Mouse (Mus musculus) limb, embryonic 14.5 days (tissue): Measurements from ENCODE around the gene Vps26c. TPM values are rescaled to one million over a fixed set of nuclear protein-coding genes. Genes with fewer than 3 reads are reported as not detected.

ENCODE experiments used
- ATAC-seq: fragments of 200-750 bp; cut with Nextera tagmentation; 2 replicates; pipeline ENCODE4 v1.8.0; 2017; ENCODE audit warnings: low read depth, moderate number of reproducible peaks, moderate TSS enrichment; ENCODE audit not compliant: low FRiP score
- DNase-seq: peaks from one replicate; pipeline ENCODE4 v3.0.0-alpha.2; 2015; ENCODE audit warnings: low spot score
- H3K27ac ChIP-seq: fragments of 300-500 bp; sonication (generic); replicated peaks from 2 replicates; pipeline ENCODE4 v1.5.1; 2014; ENCODE audit warnings: low read depth, mild to moderate bottlenecking, low read length, moderate library complexity, mixed read lengths
- H3K27me3 ChIP-seq: fragments of 300-500 bp; sonication (generic); 2 replicates; pipeline ENCODE4 v1.6.1; 2014; ENCODE audit warnings: low read length, mixed read lengths; ENCODE audit not compliant: control insufficient read depth, insufficient read depth
- H3K36me3 ChIP-seq: fragments of 300-500 bp; sonication (generic); 2 replicates; pipeline ENCODE4 v1.6.1; 2014; ENCODE audit warnings: mild to moderate bottlenecking, low read length, moderate library complexity, mixed read lengths; ENCODE audit not compliant: control insufficient read depth, insufficient read depth
- H3K4me1 ChIP-seq: fragments of 300-500 bp; sonication (generic); 2 replicates; pipeline ENCODE4 v1.6.1; 2014; ENCODE audit warnings: antibody characterized with exemption, low read length, mixed read lengths; ENCODE audit not compliant: control insufficient read depth, insufficient read depth
- H3K4me2 ChIP-seq: fragments of 300-500 bp; sonication (generic); replicated peaks from 2 replicates; pipeline ENCODE4 v1.6.1; 2014; ENCODE audit warnings: low read depth, mild to moderate bottlenecking, low read length, moderate library complexity; ENCODE audit not compliant: severe bottlenecking
- H3K4me3 ChIP-seq: fragments of 300-500 bp; sonication (generic); replicated peaks from 2 replicates; pipeline ENCODE4 v1.5.1; 2014; ENCODE audit warnings: low read length
- H3K9ac ChIP-seq: fragments of 300-500 bp; sonication (generic); 2 replicates; pipeline ENCODE4 v1.6.1; 2014; ENCODE audit warnings: mild to moderate bottlenecking, low read depth, low read length, moderate library complexity; ENCODE audit not compliant: severe bottlenecking
- H3K9me3 ChIP-seq: fragments of 300-500 bp; sonication (generic); 2 replicates; pipeline ENCODE4 v1.6.1; 2016; ENCODE audit warnings: low read length; ENCODE audit not compliant: control insufficient read depth
- POLR2A ChIP-seq: fragments of 200-500 bp; IDR thresholded peaks from 2 replicates; pipeline ENCODE4 v1.8.0; 2012; ENCODE audit warnings: inconsistent platforms, mild to moderate bottlenecking, moderate library complexity, borderline replicate concordance; ENCODE audit not compliant: insufficient read depth, insufficient read length; ENCODE audit errors: extremely low read depth
- WGBS: fragments of 180-500 bp; shearing (Covaris S2); extraction: QIAGEN DNeasy Blood & Tissue Kit; methylation state at CpG from one replicate; pipeline ENCODE4 v1.1.7; 2014; 5-methylcytosine and 5-hydroxymethylcytosine counted together
- polyA plus RNA-seq, 2 experiments: library from polyadenylated mRNA; depleted of rRNA in 1 of 2; stranded (reverse) in 1 of 2; unstranded in 1 of 2; fragments of >200 nt; fragmentation: Nextera tagmentation in 1 of 2; extraction: Ambion mirVana in 1 of 2; gene quantifications; 2 replicates each; pipeline versions ENCODE4 v1.2.1 to v1.2.3; 2012 to 2014

Vps26c gene
- polyA plus RNA-seq (2012; rRNA removed) (50.3 and 55.3 TPM in 2 replicates), polyA plus RNA-seq (2014; fragmentation: Nextera tagmentation; extraction: Ambion mirVana) (55.0 and 55.7 TPM in 2 replicates)

DNA sequence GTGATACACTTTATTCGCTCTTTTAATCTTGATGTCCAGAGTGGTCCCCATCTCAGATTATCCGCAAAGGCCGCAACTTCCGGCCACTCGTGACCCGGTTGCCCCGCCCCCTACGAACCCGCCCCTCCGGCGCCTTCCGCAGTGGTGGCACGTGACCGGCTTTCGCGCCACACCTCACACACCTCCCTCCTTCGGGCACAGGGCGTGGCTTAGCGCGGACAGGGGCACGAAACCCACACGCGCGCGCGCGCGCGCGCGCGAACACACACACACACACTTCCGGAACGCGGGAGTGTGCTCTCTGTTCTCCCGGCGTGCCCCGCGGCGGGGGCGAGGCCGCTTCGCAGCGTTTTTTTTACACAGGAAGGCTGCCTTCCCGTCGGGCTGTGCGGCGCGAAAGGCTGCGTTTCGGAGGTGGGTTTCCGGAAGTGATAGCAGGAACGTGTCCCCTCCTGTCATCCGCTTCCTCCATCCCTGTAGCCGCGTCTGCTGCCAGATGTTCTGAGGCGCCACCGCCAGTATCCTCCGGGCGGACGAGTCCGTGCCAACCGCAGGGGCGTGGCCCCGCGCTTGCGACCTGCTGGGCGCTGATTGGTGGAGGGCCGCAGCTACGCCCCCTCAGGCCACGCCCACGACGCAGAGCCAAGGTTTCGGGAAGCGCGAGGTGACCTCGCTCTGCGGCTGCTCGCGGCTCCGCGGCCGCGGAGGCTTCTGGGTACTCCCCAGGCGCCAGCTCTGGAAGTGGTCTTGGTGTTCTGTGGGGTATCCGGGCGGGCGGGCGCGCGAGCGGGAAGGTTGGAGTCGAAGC, at the start of gene Vps26c:
TSS of gene Vps26c (minus strand) at position 487 of the 808 bp plus-strand sequence.
- Histone ChIP-seq H3K27me3 (no peaks in the 10 kb centered on the region), H3K27ac (peak within 1 kb of the TSS; percentile 92), H3K4me3 (peak within 1 kb of the TSS; percentile 81), H3K36me3 (no peaks in the 10 kb centered on the region), H3K9ac (peak within 1 kb of the TSS; percentile 75), H3K9me3 (no peaks in the 10 kb centered on the region), H3K4me2 (peak within 1 kb of the TSS; percentile 77), H3K4me1 (peaks cover 12% of the 10 kb centered on the region)
- peak; percentile 60; the same call in 1 of the 2 replicates for TF ChIP-seq POLR2A
- under 1% methylated on average over 60 of the region's 93 CpGs for WGBS
- ATAC-seq, result peak; percentile 93
- DNase-seq, result peak; percentile 97

DNA sequence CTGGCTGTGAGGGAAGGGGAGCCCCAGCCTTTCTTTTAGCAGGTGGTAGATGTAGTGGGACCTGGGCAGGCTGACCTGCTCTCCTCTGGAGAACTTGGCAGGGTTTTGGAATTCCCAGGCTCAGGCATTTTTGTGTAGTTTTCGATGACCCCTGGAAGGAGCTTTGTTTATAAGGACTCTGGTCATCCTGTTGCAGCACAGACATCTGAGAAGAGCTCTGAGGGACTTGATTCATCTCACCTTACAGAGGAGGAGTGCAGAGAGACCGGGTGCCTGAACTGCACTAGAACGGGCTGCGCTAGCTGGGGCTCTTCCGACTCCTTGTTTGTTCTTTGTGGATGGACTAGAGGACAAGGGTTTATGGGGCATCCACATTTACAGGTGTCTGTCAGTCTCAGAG, 49.1 kb upstream of the Vps26c start:
- peaks cover 36% of the 10 kb centered on the region for H3K4me1 ChIP-seq
- H3K9me3 ChIP-seq, result no peaks in the 10 kb centered on the region
- ATAC-seq, result no peak
- H3K4me3 ChIP-seq, result no peak overlapping the region
- no peaks in the 10 kb centered on the region for H3K36me3 ChIP-seq
- H3K27me3 ChIP-seq, result no peaks in the 10 kb centered on the region
- H3K9ac ChIP-seq, result no peak overlapping the region
- no peak overlapping the region for H3K4me2 ChIP-seq
- no peak for TF ChIP-seq POLR2A
- WGBS, result 57% methylated on average over 5 of the region's 5 CpGs
- no peak overlapping the region for H3K27ac ChIP-seq
- DNase-seq, result no peak

DNA sequence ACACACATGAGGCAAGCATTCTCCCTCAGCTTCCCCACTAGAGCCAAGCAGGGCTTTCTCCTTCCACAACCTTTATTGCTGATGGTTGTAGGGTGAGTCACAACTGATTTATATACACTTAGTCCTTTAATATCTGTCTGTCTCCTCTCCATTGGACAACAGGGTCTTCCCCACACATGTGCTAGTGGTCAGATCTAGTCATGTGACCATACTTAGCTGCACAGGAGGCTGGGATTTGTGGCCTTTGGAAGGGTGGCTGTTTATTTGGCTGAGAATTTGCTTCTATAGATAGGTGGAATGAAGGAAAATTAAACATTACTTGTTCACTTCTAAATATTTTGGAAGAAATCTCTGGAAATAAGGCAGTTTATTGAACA, 48.1 kb upstream of the Vps26c start:
- Histone ChIP-seq H3K36me3 (no peaks in the 10 kb centered on the region), H3K4me1 (peaks cover 31% of the 10 kb centered on the region), H3K9me3 (no peaks in the 10 kb centered on the region), H3K9ac (0 out of 2 replicates have a peak overlapping the region, but pooled peaks have one; percentile 21), H3K27ac (no peak overlapping the region), H3K27me3 (no peaks in the 10 kb centered on the region), H3K4me3 (no peak overlapping the region), H3K4me2 (no peak overlapping the region)
- no peak for TF ChIP-seq POLR2A
- no peak for DNase-seq
- no peak for ATAC-seq

DNA sequence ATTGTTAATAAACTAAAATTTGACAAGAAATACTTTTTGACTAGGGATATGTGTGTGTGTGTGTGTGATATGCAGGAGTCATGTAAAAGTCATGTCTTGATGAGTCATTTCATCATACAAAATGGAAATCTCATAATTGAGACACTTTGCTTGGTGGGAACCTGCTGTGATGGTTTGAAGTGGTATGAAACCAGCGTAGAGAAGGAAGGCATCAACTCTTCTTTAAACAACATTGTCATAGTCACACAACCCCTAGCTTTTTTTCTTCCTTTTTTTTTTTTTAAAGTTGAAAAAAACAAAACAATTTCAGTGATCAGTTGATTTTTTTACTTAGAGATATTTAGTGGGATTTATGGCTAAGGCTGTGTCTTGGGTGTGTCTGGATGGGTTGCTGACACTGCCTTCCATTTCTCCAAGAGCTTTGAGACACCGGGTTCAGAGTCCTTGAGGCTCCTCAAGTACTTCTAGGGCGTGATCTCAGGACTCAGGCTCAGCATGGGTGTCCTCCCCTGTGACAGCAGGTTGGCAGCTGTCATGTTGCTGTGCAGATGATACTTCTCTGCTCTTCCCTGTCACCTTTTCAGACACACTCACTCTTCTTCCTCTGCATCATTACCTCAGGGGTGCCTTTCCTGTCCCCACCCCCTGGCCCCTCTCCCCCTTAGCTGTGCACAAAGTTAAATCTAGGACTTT, 47.5 kb upstream of the Vps26c start:
- Histone ChIP-seq H3K4me1 (peaks cover 31% of the 10 kb centered on the region), H3K4me3 (no peak overlapping the region), H3K4me2 (no peak overlapping the region), H3K27me3 (no peaks in the 10 kb centered on the region), H3K9me3 (no peaks in the 10 kb centered on the region), H3K27ac (no peak overlapping the region), H3K36me3 (no peaks in the 10 kb centered on the region), H3K9ac (peak overlapping the region; percentile 21; the same call in 1 of the 2 replicates)
- no peak for DNase-seq
- 89% methylated on average over 3 of the region's 3 CpGs for WGBS
- ATAC-seq, result no peak
- no peak for TF ChIP-seq POLR2A

DNA sequence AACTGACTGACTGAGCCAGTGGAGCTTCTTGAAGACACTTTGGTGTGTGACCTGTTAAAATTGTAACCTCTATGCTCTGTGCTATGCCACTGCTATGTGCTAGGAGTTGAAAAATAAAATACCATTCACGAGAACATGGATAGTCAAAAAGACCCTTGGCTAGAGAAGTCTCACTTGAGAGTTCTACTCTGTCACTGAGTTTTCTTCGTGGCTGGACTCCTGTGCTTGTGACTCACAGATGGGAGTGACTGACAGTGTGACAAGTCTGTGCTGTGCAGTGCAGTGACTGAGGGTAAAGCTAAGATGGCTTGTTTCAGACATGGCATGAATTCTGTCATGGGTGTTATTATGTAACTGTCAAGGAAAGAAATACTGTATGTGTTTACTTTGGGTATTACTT, 45.8 kb upstream of the Vps26c start:
- Histone ChIP-seq H3K9ac (no peak overlapping the region), H3K9me3 (no peaks in the 10 kb centered on the region), H3K4me2 (peak overlapping the region; percentile 26; the same call in 1 of the 2 replicates), H3K36me3 (no peaks in the 10 kb centered on the region), H3K27me3 (no peaks in the 10 kb centered on the region), H3K4me1 (peaks cover 31% of the 10 kb centered on the region), H3K4me3 (0 out of 2 replicates have a peak overlapping the region, but pooled peaks have one; percentile 10), H3K27ac (no peak overlapping the region)
- DNase-seq, result no peak
- TF ChIP-seq POLR2A, result no peak
- no peak for ATAC-seq
- WGBS, result 36% methylated on average over 2 of the region's 2 CpGs
